Mouse (Mus musculus) CD4-positive, CD25-positive, alpha-beta regulatory T cell, adult 2 months (primary cell): ENCODE measurements at regions not wholly inside any gene's neighbourhood (a gene's known extent, or its start where the extent isn't known, plus 50 kb on each side); places are given as distances from the start of the nearest gene placed in this dataset.

Experiments
- DNase-seq: peaks from one replicate; pipeline ENCODE4 v3.0.0-alpha.2; 2012; ENCODE audit warnings: low read depth, low spot score

GRCm38 (mm10) chr3:52929827-52930605 lies 87.0 kb downstream of the Cog6 start:
- DNase-seq: peak; percentile 86

- DNase-seq: peak; percentile 68
These were observed 89.6 kb downstream of the Cog6 start for GRCm38 (mm10) chr3:52927361-52927841.

- no peak for DNase-seq
These were observed 90.5 kb downstream of the Cog6 start for GRCm38 (mm10) chr3:52926549-52926948.

DNA sequence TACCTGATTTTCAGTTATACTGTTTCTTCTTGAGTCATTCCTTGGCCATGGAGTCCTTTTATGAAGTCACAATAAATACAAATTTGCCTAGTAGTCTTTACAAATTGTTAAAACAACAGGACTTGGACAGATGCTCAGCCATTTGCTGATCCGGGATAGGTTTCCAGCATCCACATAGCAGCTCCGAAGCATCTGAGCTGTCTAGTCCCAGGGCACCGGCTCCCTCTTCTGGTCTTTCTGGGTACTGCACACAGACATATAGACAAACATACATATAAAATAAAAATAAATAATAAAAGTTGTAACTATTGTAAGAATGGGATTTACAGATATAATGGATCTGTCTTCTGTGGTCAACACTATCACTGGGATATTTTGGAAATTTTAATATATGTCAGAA lies 91.8 kb downstream of the Cog6 start:
- peak; percentile 77 for DNase-seq

- no peak for DNase-seq
These were observed 92.4 kb downstream of the Cog6 start for GRCm38 (mm10) chr3:52924631-52925030.

DNA sequence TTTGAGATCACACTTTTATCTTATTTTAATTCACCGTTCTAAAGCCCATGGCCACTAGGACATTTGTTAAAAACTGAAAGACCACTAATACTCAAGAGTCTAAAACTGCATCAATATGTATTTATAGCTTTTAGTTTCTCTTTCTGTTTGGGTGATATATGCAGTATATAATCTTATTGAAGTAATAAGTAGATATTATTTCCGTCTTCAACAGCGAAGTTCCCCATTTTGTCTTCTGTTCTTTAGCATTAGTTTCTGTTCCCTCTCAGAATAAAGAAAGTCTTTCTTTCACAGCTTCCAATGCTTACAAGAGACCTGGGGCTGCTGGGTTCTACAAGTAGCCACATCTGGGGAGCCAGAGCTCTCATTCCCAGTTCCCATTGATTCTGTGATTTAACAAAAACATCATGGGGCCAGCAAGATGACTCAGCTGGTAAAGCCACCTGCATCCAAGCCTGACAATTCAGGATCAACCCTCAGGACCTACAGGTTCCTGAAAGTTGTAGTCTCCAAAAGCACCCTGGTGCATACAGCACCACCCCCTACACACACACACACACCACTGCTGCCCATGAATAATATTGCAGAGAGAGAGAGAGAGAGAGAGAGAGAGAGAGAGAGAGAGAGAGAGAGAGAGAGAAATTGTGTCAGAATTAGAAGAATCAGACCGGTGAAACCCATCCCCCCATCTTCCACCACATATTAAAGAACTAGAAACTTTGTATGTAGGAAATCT lies 93.0 kb downstream of the Cog6 start:
- no peak for DNase-seq

- no peak for DNase-seq
These were observed 94.6 kb downstream of the Cog6 start for GRCm38 (mm10) chr3:52922411-52922810.

DNA sequence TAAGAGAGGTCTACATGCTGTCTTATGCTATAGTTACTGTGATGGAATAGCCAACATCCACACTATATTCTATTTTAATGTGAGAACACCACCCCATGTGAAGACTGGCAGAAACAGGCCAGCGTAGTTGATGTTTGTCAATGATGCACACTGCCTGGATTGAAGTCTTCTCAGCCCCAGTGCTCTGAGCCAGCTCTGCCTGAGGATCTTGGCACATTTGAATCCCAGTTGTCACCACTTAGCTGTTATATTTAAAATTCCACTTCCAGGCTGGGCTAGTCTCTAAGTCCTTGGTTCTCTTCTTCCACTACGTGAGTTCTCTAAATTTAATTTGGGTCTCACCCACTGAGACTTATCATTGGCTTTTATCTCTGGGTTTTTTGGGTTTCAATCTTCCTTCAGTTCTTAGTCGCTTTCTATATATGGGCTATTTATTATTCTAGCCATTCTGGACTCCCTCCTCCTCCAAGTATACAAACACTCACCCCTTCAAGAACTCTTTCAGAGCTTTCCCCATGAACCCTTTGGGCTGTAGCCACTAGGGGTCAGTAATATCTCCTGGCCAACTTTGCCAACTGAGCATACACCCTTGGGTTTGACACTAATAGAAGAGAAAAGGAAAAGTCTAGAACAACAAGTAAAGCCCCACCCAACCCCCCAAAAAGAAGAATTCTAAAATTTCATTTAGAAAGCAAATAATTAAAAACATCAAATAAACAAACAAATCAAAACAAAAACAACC lies 110.0 kb downstream of the Cog6 start:
- peak; percentile 58 for DNase-seq

DNA sequence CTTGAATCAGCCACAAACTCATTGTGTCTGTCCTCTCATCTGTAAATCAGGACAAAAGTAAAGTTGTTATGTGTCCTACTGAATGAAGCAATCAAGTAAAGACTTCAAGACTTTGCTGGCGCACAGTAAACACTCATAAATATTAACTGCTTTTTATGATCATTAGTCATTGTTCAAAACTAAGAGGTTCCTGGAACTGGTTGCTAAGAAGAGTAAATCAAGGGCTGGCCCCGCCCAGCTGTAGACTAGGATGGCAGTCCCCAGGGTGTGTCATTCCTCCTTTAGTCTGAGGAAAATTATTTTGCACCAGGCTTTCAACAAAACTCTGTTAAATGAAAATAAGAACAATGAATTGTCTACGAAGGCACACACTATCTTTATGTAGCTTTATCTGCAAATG lies 113.0 kb downstream of the Cog6 start:
- DNase-seq: no peak

- no peak for DNase-seq
These were observed 119.4 kb downstream of the Cog6 start for GRCm38 (mm10) chr3:52897665-52898064.

DNA sequence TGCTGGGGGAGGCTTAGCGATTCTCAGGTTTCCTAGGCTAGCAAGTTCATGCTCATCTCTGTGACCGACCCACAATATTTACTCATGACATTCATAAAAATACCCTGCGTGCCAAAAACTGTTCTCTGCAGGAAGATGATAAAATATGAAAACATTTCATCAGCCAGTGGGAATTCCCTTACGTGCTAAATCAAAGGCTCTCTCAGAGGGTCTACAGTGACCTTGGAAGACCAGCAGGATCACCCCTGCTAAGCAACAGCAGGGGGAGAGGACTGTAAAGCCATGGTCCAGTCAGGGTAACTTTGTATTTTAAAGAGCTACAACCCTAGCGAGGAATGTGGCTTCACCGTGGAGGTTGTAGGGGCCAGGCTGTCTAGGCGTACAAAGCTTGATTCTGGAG lies 120.6 kb downstream of the Cog6 start:
- DNase-seq: no peak

- no peak for DNase-seq
These were observed 121.3 kb downstream of the Cog6 start for GRCm38 (mm10) chr3:52895751-52896150.

GRCm38 (mm10) chr3:52894812-52895211 lies 122.2 kb downstream of the Cog6 start:
- no peak for DNase-seq

GRCm38 (mm10) chr3:52889156-52889715 lies 127.8 kb downstream of the Cog6 start:
- no peak for DNase-seq

GRCm38 (mm10) chr3:52881981-52882380 lies 135.1 kb downstream of the Cog6 start:
- DNase-seq: peak; percentile 27

DNA sequence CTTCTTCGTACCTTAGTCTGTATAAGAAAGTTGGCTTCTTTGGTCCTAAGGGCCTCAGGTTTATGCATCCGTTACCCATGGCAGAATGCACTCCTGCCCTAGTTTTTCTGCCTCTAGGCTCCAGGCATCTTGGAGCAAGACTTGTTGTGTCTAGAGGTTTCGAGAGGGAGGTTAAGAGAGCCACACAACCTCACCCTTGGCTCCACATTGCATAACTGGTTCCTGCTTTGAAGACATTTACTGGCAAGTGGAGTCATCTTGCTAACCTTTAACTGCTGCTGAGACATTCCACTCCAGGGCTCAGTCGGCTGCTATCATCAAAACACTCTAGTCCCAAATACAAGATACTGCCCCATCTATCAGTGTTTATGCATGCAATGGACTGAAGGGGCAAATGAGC lies 135.9 kb downstream of the Cog6 start:
- DNase-seq: peak; percentile 15

DNA sequence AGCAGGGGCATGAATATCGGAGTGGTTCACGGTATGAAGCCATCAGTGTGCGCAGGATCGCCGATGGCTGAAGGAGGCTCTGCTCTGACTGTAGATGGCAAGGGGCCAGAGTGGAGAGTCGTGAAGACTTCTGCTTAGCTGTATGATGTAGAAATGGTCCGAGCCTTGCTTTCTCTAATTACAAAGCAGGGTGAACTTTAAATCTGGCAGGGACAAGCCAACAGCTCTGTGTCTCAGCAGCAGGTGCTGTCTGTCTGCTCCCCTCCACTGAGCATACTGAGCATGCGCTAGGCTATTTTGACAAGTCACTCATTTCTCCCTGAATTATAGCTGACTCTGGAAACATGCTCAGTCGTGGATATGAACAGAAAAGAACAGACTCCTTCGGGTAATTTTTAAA lies 137.3 kb downstream of the Cog6 start:
- peak; percentile 6 for DNase-seq

- DNase-seq: peak; percentile 87
These were observed 138.7 kb downstream of the Cog6 start for GRCm38 (mm10) chr3:52878334-52878733.

GRCm38 (mm10) chr3:52872260-52872659 lies 144.8 kb downstream of the Cog6 start:
- DNase-seq: no peak

DNA sequence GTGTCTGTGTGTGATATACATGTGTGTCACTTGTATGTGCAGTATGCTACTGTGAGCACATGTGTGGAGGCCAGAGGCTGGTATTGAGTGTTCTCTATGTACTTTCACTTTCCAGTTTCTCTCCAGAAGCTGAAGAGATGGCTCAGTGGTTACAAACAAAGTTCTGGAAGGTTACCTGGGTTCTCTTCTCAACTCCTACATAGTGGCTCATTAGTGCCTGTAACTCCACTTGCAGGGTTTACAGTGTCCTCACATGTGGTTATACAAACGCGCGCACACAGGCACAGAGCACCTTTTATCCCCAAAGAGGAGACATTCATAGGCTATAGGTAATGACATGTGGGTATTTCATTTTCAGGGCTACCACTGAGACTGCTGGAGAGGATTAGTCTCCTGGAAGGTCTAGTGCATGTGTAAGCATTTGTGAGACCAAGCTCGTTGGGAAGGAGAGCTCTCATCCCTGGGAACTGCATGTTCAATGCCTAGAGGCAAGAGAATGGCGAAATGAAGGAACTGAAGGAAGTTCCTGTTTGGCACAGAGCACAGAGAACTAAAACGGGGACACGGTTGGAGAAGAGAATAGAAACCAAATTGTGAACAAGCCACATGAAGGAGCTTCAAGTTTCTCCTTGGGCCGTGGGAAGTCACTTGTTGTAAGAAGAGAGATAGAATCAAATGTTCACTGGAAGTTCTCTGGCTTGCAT lies 153.7 kb downstream of the Cog6 start:
- DNase-seq: peak; percentile 35

DNA sequence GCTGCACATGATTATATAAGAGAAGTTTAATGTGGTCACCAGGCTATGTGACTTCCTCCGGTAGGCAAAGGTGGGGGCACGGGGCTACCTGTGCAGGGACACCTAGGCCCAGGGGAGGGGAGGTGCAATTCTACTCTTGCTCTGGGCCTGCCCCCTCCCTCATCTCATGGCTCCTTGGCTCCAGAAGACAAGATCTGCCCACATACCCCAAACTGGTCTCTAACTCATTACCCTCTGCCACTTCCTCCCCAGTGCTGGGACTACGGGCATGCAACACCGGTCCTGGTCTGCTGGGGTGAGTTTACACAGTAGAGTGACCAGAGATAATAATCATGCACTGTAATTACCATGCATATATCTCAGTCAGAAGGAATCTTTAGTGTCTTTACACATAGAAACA lies 155.0 kb downstream of the Cog6 start:
- no peak for DNase-seq
